14 mouse cellular contexts compared by ENCODE assay signal in genomic region chr9:46863934-46864333, GRCm38 (mm10).
DNase-seq lines count a peak whose midpoint lies in the region; ATAC-seq and TF ChIP-seq lines count a peak whose summit lies in the region.
"Had no signal": no experiment of that assay in that cellular context is flagged by ENCODE, and none has a peak within 500 bp of the region (broad histone marks: within the 10 kb centered on the region; RNA-seq: fewer than 3 reads in every experiment).

No protein-coding gene starts in this region.

- WGBS in kidney, postnatal 0 days: 29% methylated on average over 4 of the region's 4 CpGs
- 20% methylated on average over 4 of the region's 4 CpGs for WGBS in midbrain, embryonic 16.5 days

- H3K4me1 ChIP-seq in kidney, postnatal 0 days (replicated peaks; ENCODE audit: insufficient read depth, low read length): no peaks in the 10 kb centered on the region
- peaks cover 15% of the 10 kb centered on the region for H3K4me1 ChIP-seq in midbrain, embryonic 16.5 days (ENCODE audit: control insufficient read depth, insufficient read depth, low read length)

- no peak for ATAC-seq in kidney, postnatal 0 days (replicated peaks; ENCODE audit: low FRiP score, low read depth)
- ATAC-seq in midbrain, embryonic 16.5 days: peak; percentile 68; the same call in 1 of the 2 replicates
- ATAC-seq: intestine, postnatal 0 days had no signal

- no peak for TF ChIP-seq CTCF in kidney, postnatal 0 days (IDR thresholded peaks at IDR 0.05; ENCODE audit: low read depth)

- peak; percentile 7 for DNase-seq in kidney, postnatal 0 days (ENCODE audit: low spot score)
- no peak for DNase-seq in kidney, postnatal 25 days
- peak; percentile 68 for DNase-seq in embryo, embryonic 10.5 days (ENCODE audit: low spot score)
- DNase-seq in forelimb bud, embryonic 11.5 days (ENCODE audit: low read depth, low spot score): peak; percentile 46
- no peak for DNase-seq in layer of hippocampus, adult 9-11 months
- DNase-seq in cerebellum, adult 9-11 months: no peak
- no peak for DNase-seq in frontal cortex, postnatal 14 days (ENCODE audit: low spot score in 2 of 2)
- DNase-seq: cerebellum, adult 8-10 months; heart, adult 2 months; kidney, postnatal 14 days; lung, postnatal 4 days had no signal

- no peaks in the 10 kb centered on the region for H3K36me3 ChIP-seq in kidney, postnatal 0 days (ENCODE audit: insufficient read depth, low read length)
- no peaks in the 10 kb centered on the region for H3K36me3 ChIP-seq in midbrain, embryonic 16.5 days (ENCODE audit: control insufficient read depth, insufficient read depth, low read length)
- H3K36me3 ChIP-seq: limb, embryonic 12.5 days had no signal

- no peak overlapping the region for H3K9ac ChIP-seq in kidney, postnatal 0 days (ENCODE audit: low read depth, low read length)
- H3K9ac ChIP-seq in midbrain, embryonic 16.5 days (ENCODE audit: low read depth, low read length): no peak overlapping the region
- H3K9ac ChIP-seq: limb, embryonic 12.5 days had no signal

- no peak overlapping the region for H3K27ac ChIP-seq in kidney, postnatal 0 days
- peak overlapping the region; percentile 36 for H3K27ac ChIP-seq in midbrain, embryonic 16.5 days (ENCODE audit: low read length)
- H3K27ac ChIP-seq: heart, adult 2 months; limb, embryonic 12.5 days had no signal

- H3K27me3 ChIP-seq in kidney, postnatal 0 days (ENCODE audit: insufficient read depth, low read length): no peaks in the 10 kb centered on the region
- H3K27me3 ChIP-seq in midbrain, embryonic 16.5 days (ENCODE audit: control insufficient read depth, insufficient read depth, low read depth, low read length): no peaks in the 10 kb centered on the region
- H3K27me3 ChIP-seq: limb, embryonic 12.5 days had no signal

- H3K9me3 ChIP-seq in kidney, postnatal 0 days (replicated peaks; ENCODE audit: low read length): no peaks in the 10 kb centered on the region
- H3K9me3 ChIP-seq in midbrain, embryonic 16.5 days (replicated peaks; ENCODE audit: control insufficient read depth, low read length, poor library complexity, severe bottlenecking): no peaks in the 10 kb centered on the region; the same call in 1 of the 2 replicates

- H3K4me3 ChIP-seq in kidney, postnatal 0 days (replicated peaks; ENCODE audit: low read depth, low read length): no peak overlapping the region
- no peak overlapping the region for H3K4me3 ChIP-seq in midbrain, embryonic 16.5 days (ENCODE audit: low read depth, low read length)
- H3K4me3 ChIP-seq: heart, adult 2 months; limb, embryonic 12.5 days had no signal

- H3K4me2 ChIP-seq in kidney, postnatal 0 days (ENCODE audit: low read length): no peak overlapping the region
- no peak overlapping the region for H3K4me2 ChIP-seq in midbrain, embryonic 16.5 days (ENCODE audit: low read length)
- H3K4me2 ChIP-seq: limb, embryonic 12.5 days had no signal

Comparison
In these comparisons a context has a peak if more than half of its experiments do, and no peak if none do; other contexts are left out.
1. DNase-seq: peak in kidney, postnatal 0 days (single experiment), embryo, embryonic 10.5 days (single experiment) and forelimb bud, embryonic 11.5 days (single experiment); none in kidney, postnatal 25 days (0 of 2), layer of hippocampus, adult 9-11 months (single experiment), cerebellum, adult 9-11 months (single experiment) and frontal cortex, postnatal 14 days (0 of 2).